ENCODE assay signal across 9 mouse cellular contexts in the genomic region with DNA sequence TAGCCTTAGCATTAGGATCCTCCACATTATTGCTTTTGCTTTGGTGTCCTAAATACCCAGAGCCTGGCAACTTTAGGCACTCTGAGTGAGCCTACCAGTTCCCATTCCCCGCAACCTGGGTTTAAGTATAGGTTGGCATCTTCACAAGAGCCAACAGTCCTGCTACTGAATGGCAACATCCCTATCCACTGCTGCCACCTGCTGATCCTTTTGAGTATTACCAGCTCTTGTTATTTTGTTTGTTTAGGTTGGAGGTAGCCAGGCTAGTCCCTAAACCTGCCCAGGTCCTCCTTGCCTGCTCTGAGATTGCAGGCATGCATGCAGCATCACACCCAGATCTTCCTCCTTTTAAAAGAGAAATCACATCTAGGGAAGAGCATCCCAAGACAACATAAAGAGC. TPM values are rescaled to one million over a fixed set of nuclear protein-coding genes. Genes with fewer than 3 reads are reported as not detected.
DNase-seq lines count a peak whose midpoint lies in the region; ATAC-seq and TF ChIP-seq lines count a peak whose summit lies in the region.
"Not testable (repeated sequence)": the region's sequence is repeated elsewhere in the genome, so short reads cannot be mapped to it uniquely, and the experiment has no call there.
"Had no signal": no experiment of that assay in that cellular context is flagged by ENCODE, and none has a peak within 500 bp of the region (broad histone marks: within the 10 kb centered on the region; RNA-seq: fewer than 3 reads in every experiment).

No protein-coding gene starts in this region.

- TF ChIP-seq CTCF in gastrocnemius, adult 2 months (IDR thresholded peaks at IDR 0.05) = peak; percentile 77

- ATAC-seq in inflammation-experienced regulatory T-cells, adult 6 months = peak; percentile 66

- peak; percentile 49 for DNase-seq in MN1 (ENCODE audit: low spot score)
- DNase-seq in cerebellum, postnatal 10 days = peak; percentile 88 to 91
- DNase-seq in gastrocnemius, adult 2 months = peak; percentile 44
- DNase-seq in layer of hippocampus, postnatal 36 days = peak; percentile 60 to 77
- DNase-seq in lung, postnatal 10 days = peak; percentile 87
- DNase-seq in retina, embryonic 14.5 days (ENCODE audit: low spot score) = peak; percentile 54
- DNase-seq in thymus, postnatal 4 days = peak; percentile 67

- intact Hi-C loops in gastrocnemius, adult 2 months (cut with DNase I) = loop anchor here (5.0 kb wide), 1 partner anchor 71 kb away; no protein-coding TSS in a partner anchor

- H3K27ac ChIP-seq in gastrocnemius, adult 2 months = not testable (repeated sequence)

- not testable (repeated sequence) for H3K4me3 ChIP-seq in gastrocnemius, adult 2 months

RNA-seq across cellular contexts. Expression of gene Ang, which starts 7.3 kb away (rescaled TPM):
- 1 to 10 TPM; 4.0 TPM for total RNA-seq in gastrocnemius, adult 2 months (2021)
- 1 to 10 TPM; 3.2 to 8.4 (median 3.8) TPM for polyA plus RNA-seq in inflammation-experienced regulatory T-cells, adult 6 months (2017; shearing (Covaris generic))
- 1 to 10 TPM; 3.4 to 5.6 TPM for total RNA-seq in layer of hippocampus, postnatal 36 days (2021)

RNA-seq across cellular contexts. Expression of gene Rnase4, which starts 7.4 kb away (rescaled TPM):
- total RNA-seq in gastrocnemius, adult 2 months (2021) = 10 to 100 TPM; 34.6 to 40.1 TPM
- 10 to 100 TPM; 10.3 to 27.1 (median 16.7) TPM for polyA plus RNA-seq in inflammation-experienced regulatory T-cells, adult 6 months (2017; shearing (Covaris generic))
- total RNA-seq in layer of hippocampus, postnatal 36 days (2021) = 10 to 100 TPM; 15.8 to 18.7 TPM

RNA-seq across cellular contexts. Expression of gene Eddm3b, which starts 15.9 kb away (rescaled TPM):
- not detected for total RNA-seq in gastrocnemius, adult 2 months (2021)
- not detected for polyA plus RNA-seq in inflammation-experienced regulatory T-cells, adult 6 months (2017; shearing (Covaris generic))
- total RNA-seq in layer of hippocampus, postnatal 36 days (2021) = not detected
- polyA plus RNA-seq: limb, embryonic 15.5 days had no signal

RNA-seq across cellular contexts. Expression of gene Olfr750, which starts 24.1 kb away (rescaled TPM):
- total RNA-seq in gastrocnemius, adult 2 months (2021) = not detected
- polyA plus RNA-seq in inflammation-experienced regulatory T-cells, adult 6 months (2017; shearing (Covaris generic)) = under 1 TPM in 1 of 3 experiments, not detected in 2; 0.48 TPM
- not detected for total RNA-seq in layer of hippocampus, postnatal 36 days (2021)
- polyA plus RNA-seq: limb, embryonic 15.5 days had no signal

RNA-seq across cellular contexts. Expression of gene Rnase6, which starts 25.4 kb away (rescaled TPM):
- total RNA-seq in gastrocnemius, adult 2 months (2021) = under 1 TPM in 1 of 2 experiments, not detected in 1; 0.64 TPM
- 1 to 10 TPM; 1.4 to 2.7 (median 2.3) TPM for polyA plus RNA-seq in inflammation-experienced regulatory T-cells, adult 6 months (2017; shearing (Covaris generic))
- under 1 TPM in 1 of 2 experiments, not detected in 1; 0.65 TPM for total RNA-seq in layer of hippocampus, postnatal 36 days (2021)
